Mouse (Mus musculus) bone marrow macrophage, adult 2 months (primary cell): ENCODE data around the gene Tspan18. TPM values are rescaled to one million over a fixed set of nuclear protein-coding genes. Genes with fewer than 3 reads are reported as not detected.

Experiments used
- H3K27ac ChIP-seq: 2 replicates; pipeline ENCODE4 v1.5.1; 2012; ENCODE audit warnings: low read depth, low read length; ENCODE audit not compliant: insufficient read depth
- H3K4me1 ChIP-seq: 2 replicates; pipeline ENCODE4 v1.6.1; 2012; ENCODE audit warnings: low read length; ENCODE audit not compliant: control insufficient read depth, insufficient read depth
- H3K4me3 ChIP-seq: 2 replicates; pipeline ENCODE4 v1.5.1; 2012; ENCODE audit warnings: mild to moderate bottlenecking, low read length, moderate library complexity; ENCODE audit not compliant: insufficient read depth
- CTCF ChIP-seq: IDR thresholded peaks from 2 replicates; pipeline ENCODE4 v1.5.1; 2012; ENCODE audit warnings: low read depth, mild to moderate bottlenecking, low read length, moderate library complexity
- POLR2A ChIP-seq: IDR thresholded peaks from 2 replicates; pipeline ENCODE4 v1.6.1; 2012; ENCODE audit warnings: mild to moderate bottlenecking, low read depth, low read length, borderline replicate concordance
- polyA plus RNA-seq: library from polyadenylated mRNA; stranded (reverse); fragments of >200 nt; gene quantifications from 2 replicates; pipeline ENCODE4 v1.2.4, GENCODE M21; 2012; ENCODE audit not compliant: missing spikeins, insufficient read depth, insufficient read length

Gene Tspan18
- polyA plus RNA-seq, 1 experiment: not detected

GRCm38 (mm10) chr2:93346609-93347008 is 12.3 kb upstream of the Tspan18 start:
- no peak for TF ChIP-seq CTCF
- no peak for TF ChIP-seq POLR2A

GRCm38 (mm10) chr2:93345663-93346268 is 11.5 kb upstream of the Tspan18 start:
- Histone ChIP-seq H3K4me3 (no peak overlapping the region), H3K4me1 (peaks cover 13% of the 10 kb centered on the region), H3K27ac (no peak overlapping the region)
- TF ChIP-seq CTCF: no peak
- TF ChIP-seq POLR2A: no peak

More at GRCm38 (mm10) chr2:93346609-93347008, 12.3 kb upstream of the Tspan18 start:
- H3K4me3 ChIP-seq: no peak overlapping the region
- H3K4me1 ChIP-seq: peaks cover 13% of the 10 kb centered on the region
- no peak overlapping the region for H3K27ac ChIP-seq

GRCm38 (mm10) chr2:93339373-93340106 is 5.2 kb upstream of the Tspan18 start:
- H3K4me3 ChIP-seq: no peak overlapping the region
- H3K27ac ChIP-seq: no peak overlapping the region
- no peaks in the 10 kb centered on the region for H3K4me1 ChIP-seq
- TF ChIP-seq POLR2A (no peak), CTCF (no peak)

- H3K4me3 ChIP-seq: no peak overlapping the region
- no peak overlapping the region for H3K27ac ChIP-seq
- no peaks in the 10 kb centered on the region for H3K4me1 ChIP-seq
- no peak for TF ChIP-seq POLR2A
- TF ChIP-seq CTCF: no peak
Observed at GRCm38 (mm10) chr2:93335996-93336395, 1.7 kb upstream of the Tspan18 start.

GRCm38 (mm10) chr2:93333241-93333816 is 976 bp downstream of the Tspan18 start:
- TF ChIP-seq POLR2A (no peak), CTCF (peak; percentile 46)
- H3K4me3 ChIP-seq: peak overlapping the region; percentile 59
- no peaks in the 10 kb centered on the region for H3K4me1 ChIP-seq
- H3K27ac ChIP-seq: no peak overlapping the region

- no peaks in the 10 kb centered on the region for H3K4me1 ChIP-seq
- H3K27ac ChIP-seq: no peak overlapping the region
- no peak overlapping the region for H3K4me3 ChIP-seq
- TF ChIP-seq CTCF (no peak), POLR2A (no peak)
Observed at GRCm38 (mm10) chr2:93332277-93332676, 2.0 kb downstream of the Tspan18 start.

GRCm38 (mm10) chr2:93331121-93331520 is 3.2 kb downstream of the Tspan18 start:
- Histone ChIP-seq H3K4me1 (no peaks in the 10 kb centered on the region), H3K4me3 (no peak overlapping the region), H3K27ac (no peak overlapping the region)
- TF ChIP-seq CTCF (no peak), POLR2A (no peak)

- TF ChIP-seq POLR2A (no peak), CTCF (no peak)
- Histone ChIP-seq H3K4me3 (no peak overlapping the region), H3K27ac (no peak overlapping the region), H3K4me1 (no peaks in the 10 kb centered on the region)
Observed at GRCm38 (mm10) chr2:93329120-93329519, 5.2 kb downstream of the Tspan18 start.

GRCm38 (mm10) chr2:93327915-93328555 is 6.3 kb downstream of the Tspan18 start:
- Histone ChIP-seq H3K27ac (no peak overlapping the region), H3K4me3 (no peak overlapping the region), H3K4me1 (no peaks in the 10 kb centered on the region)
- no peak for TF ChIP-seq POLR2A
- TF ChIP-seq CTCF: no peak

- TF ChIP-seq CTCF: no peak
- no peak for TF ChIP-seq POLR2A
- Histone ChIP-seq H3K27ac (no peak overlapping the region), H3K4me1 (no peaks in the 10 kb centered on the region), H3K4me3 (no peak overlapping the region)
Observed at GRCm38 (mm10) chr2:93324681-93325080, 9.6 kb downstream of the Tspan18 start.
